Mouse (Mus musculus): ENCODE results near the gene Nptxr. TPM values are rescaled to one million over a fixed set of nuclear protein-coding genes. Genes with fewer than 3 reads are reported as not detected.

The Nptxr gene
- polyA plus RNA-seq, 1 experiment: 53.6 TPM

DNA sequence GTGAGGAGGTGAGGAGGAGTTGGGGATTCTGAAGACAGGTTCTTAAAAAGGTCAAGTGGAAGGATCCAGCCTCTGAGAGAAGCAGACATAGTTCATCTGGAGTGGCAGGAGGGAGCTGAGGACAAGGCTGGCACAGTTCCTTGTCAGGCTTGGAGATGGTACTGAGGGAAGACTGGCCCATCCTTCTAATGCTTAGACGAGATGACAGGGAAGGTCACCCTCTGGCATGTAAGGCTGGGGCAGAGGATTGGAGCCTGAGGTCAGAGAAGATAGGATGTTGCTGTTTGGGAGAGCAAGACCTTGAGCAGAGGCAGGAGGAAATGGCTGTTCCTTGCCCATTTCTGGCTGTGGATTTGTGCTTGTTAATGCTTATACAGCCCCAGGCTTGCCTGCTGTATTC, 19.5 kb downstream of the Nptxr start:
- TF ChIP-seq POLR2A (IDR thresholded peaks at IDR 0.05; ENCODE audit: borderline replicate concordance, extremely low read depth, insufficient read depth, insufficient read length, poor library complexity, severe bottlenecking) (no peak), CTCF (IDR thresholded peaks at IDR 0.05; ENCODE audit: borderline replicate concordance, extremely low read depth, insufficient read depth, insufficient read length) (no peak)
- no peak for DNase-seq (ENCODE audit: low read depth)

DNA sequence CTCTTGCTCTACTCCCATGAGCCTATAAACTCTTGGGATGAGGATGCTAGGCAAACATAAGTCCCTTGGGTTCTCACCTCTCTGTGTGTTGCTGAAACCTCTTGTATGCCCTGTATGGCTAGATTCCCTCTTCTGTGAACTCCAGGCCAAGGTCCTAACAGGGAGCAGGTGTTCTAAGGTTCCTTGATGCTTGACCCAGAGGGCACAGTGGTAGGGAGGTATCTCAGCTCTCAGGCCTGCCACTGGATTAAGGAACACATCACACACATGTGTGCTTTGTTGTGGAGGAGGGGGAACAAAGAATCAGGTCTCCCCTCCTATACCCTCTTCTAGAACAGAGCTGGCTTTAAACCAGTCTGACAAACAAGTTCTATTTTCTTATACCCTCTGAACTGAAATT, 26.8 kb downstream of the Nptxr start, which contains the start of gene Dnal4:
Gene Dnal4, minus strand, starts transcription at position 101 of the 400 bp plus-strand sequence.
- TF ChIP-seq POLR2A (IDR thresholded peaks at IDR 0.05; ENCODE audit: borderline replicate concordance, extremely low read depth, insufficient read depth, insufficient read length, poor library complexity, severe bottlenecking): no peak
- TF ChIP-seq CTCF (IDR thresholded peaks at IDR 0.05; ENCODE audit: borderline replicate concordance, extremely low read depth, insufficient read depth, insufficient read length): no peak
- no peak for DNase-seq (ENCODE audit: low read depth)

DNA sequence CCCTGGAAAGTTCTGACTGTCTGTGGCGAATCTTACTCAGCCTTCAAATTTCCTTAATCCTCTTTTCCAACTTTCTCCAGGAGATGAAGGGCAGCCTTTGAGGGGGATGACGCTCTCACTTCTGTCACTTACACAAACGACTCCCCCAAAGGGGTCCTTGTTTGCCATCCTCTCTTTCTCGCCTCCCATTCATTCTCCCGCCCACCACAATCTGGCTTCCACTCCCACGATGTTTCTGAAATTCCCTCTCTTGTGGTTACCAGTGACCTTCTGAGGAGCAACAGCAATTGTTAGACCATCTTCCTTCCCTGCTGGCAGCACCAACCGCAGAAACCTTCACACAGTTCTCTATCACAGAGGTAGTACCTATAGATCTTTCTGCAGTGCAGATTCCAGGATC, 28.9 kb downstream of the Nptxr start:
- no peak for DNase-seq (ENCODE audit: low read depth)
- TF ChIP-seq CTCF (IDR thresholded peaks at IDR 0.05; ENCODE audit: borderline replicate concordance, extremely low read depth, insufficient read depth, insufficient read length) (no peak), POLR2A (IDR thresholded peaks at IDR 0.05; ENCODE audit: borderline replicate concordance, extremely low read depth, insufficient read depth, insufficient read length, poor library complexity, severe bottlenecking) (no peak)

DNA sequence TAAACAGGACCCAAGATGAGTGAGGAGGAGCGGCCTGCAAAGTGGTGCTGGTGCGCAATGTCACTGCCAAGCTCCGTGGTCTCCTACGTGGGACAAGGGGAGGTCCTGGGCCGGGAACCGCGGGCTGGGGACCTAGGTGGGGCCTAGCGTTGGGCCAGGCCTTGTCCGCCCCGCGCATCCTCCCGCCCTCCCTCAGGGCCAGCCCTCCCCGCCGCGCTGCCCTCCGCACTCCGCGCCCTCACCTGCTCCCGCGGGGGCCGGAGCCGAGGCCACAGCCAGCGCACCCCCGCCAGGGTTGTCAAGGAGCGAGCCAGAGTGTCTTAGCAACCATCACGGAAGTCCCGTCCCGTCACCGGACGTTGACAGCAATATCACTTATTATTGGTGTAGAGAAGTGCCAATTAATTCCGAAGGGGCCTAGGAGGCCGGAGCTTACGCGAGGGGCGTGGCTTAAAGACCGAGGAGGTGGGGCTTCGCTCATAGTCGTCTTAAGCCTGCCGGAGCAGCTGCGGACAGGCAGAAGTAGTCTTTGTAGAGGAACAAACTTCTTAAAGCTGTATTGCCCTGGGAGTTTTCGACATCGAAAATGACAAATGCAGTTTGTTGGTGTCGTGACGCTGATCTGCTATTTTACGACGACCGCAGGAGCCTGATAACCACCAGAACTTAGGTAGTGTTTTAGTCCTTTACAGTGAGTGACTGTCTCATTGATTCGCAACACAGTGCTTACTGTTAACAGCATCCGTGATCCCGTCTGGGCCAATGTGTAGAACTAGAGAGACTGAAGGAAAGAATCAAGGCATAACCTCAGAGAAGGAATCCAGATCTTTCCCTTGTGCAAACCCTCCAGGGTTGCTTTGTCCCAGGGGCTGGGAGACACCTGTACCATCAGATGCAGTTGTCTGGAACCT, 30.2 kb downstream of the Nptxr start:
- TF ChIP-seq POLR2A (IDR thresholded peaks at IDR 0.05; ENCODE audit: borderline replicate concordance, extremely low read depth, insufficient read depth, insufficient read length, poor library complexity, severe bottlenecking): no peak; the same call in 1 of the 2 replicates
- no peak for TF ChIP-seq CTCF (IDR thresholded peaks at IDR 0.05; ENCODE audit: borderline replicate concordance, extremely low read depth, insufficient read depth, insufficient read length)
- DNase-seq (ENCODE audit: low read depth): peak; percentile 99

DNA sequence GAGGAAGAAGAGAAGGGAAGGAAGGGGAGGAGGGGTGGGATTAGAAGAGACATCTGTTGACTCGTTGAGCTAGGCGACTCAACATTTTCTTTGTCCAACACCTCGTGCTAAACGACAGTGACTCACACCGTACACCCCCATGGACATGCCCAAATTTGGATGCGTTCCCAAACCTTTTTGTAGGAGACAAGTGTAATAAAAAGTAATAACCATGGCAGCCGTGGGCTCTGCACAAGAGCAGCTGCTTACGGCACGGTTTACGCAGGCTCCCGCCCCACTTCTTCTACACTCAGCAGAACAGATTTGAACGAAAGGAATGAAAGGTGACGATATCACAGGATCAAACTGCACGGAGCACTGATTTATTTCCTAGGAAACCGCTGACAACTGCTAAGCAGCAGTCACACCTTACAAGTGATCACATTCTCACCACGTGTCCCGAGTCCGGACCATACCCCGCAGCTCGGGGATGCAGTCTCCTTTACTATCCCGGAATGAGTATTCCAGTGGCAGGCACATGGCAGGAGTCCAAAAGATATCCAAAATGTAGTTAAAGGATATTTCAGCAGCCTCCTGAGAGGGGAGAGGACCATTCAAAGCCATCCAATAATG, 33.8 kb downstream of the Nptxr start:
- TF ChIP-seq CTCF (IDR thresholded peaks at IDR 0.05; ENCODE audit: borderline replicate concordance, extremely low read depth, insufficient read depth, insufficient read length) (no peak), POLR2A (IDR thresholded peaks at IDR 0.05; ENCODE audit: borderline replicate concordance, extremely low read depth, insufficient read depth, insufficient read length, poor library complexity, severe bottlenecking) (no peak)
- peak; percentile 67 for DNase-seq (ENCODE audit: low read depth)

DNA sequence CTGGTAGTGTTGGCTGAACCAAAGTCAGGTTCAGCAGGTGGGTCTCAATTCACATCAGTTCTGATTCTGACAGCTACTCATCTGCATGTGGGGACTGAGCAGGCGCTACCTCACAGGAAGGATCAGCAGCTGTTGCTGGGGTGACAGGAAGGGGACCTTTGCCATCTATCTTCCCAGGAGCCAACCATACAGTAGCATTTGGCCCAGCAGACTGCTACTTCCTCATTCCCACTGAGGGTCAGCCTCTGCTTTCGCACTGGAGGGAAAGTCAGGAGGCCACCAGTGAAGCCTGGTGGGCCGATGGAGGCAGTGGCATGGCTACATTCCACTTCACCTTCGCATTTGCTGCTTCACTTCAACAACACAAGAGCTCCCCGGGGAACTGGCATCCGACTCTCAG, 36.3 kb downstream of the Nptxr start:
- no peak for DNase-seq (ENCODE audit: low read depth)
- TF ChIP-seq CTCF (IDR thresholded peaks at IDR 0.05; ENCODE audit: borderline replicate concordance, extremely low read depth, insufficient read depth, insufficient read length): no peak
- no peak for TF ChIP-seq POLR2A (IDR thresholded peaks at IDR 0.05; ENCODE audit: borderline replicate concordance, extremely low read depth, insufficient read depth, insufficient read length, poor library complexity, severe bottlenecking)

DNA sequence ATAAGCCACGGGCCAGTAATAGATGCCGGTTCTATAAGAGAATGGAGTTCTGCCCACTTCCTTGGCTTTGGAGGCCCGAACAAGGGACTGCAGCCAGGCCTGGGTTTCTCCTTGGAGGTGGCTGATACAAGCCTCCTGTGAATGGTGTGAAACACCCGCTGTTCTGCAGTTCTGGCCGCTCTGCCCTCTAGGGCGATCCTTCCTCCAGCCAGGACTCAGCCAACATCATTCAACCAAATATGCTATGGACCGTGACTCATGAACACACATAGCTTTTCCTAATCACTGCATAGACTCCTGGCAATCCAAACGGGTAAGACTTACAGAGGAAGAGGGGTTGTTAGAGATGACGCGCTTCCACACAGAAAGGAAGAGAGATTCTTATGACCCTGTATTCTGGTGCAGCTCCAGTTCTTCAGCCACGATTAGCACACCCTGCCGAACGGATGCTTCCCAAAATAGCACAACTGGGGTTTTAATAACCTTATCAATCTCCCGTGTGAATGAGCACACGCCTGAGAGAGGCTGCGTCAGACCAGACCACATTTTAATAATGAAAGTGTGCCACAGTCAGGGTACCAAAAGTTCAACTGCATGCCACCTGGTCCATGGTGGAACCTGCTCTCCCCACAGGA, 37.1 kb downstream of the Nptxr start:
- no peak for DNase-seq (ENCODE audit: low read depth)
- no peak for TF ChIP-seq CTCF (IDR thresholded peaks at IDR 0.05; ENCODE audit: borderline replicate concordance, extremely low read depth, insufficient read depth, insufficient read length)
- no peak for TF ChIP-seq POLR2A (IDR thresholded peaks at IDR 0.05; ENCODE audit: borderline replicate concordance, extremely low read depth, insufficient read depth, insufficient read length, poor library complexity, severe bottlenecking)

DNA sequence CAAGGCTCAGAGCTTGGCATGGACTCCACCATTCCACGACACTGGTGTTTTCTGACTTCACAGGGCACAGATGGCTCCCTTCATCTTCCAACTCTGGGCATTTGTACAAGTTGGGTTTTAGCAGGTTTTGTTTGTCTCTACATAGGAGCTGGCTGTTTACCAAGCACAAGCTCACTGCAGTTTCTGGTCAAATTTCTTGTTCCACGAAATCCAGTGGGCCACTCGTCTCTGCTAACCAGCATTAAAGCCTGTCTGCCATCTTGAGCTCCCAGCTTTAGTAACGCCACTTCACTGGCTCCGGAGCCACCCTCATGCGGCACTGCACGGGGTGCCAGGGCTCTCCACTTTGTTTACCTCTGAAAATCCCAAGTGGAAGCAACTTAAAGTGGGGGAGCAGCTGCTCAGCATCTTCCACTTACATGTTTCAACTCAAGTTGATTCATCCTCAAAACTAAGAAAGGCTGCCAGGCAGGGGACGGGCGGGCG, 37.9 kb downstream of the Nptxr start:
- no peak for TF ChIP-seq POLR2A (IDR thresholded peaks at IDR 0.05; ENCODE audit: borderline replicate concordance, extremely low read depth, insufficient read depth, insufficient read length, poor library complexity, severe bottlenecking)
- no peak for TF ChIP-seq CTCF (IDR thresholded peaks at IDR 0.05; ENCODE audit: borderline replicate concordance, extremely low read depth, insufficient read depth, insufficient read length)
- peak; percentile 72 for DNase-seq (ENCODE audit: low read depth)

DNA sequence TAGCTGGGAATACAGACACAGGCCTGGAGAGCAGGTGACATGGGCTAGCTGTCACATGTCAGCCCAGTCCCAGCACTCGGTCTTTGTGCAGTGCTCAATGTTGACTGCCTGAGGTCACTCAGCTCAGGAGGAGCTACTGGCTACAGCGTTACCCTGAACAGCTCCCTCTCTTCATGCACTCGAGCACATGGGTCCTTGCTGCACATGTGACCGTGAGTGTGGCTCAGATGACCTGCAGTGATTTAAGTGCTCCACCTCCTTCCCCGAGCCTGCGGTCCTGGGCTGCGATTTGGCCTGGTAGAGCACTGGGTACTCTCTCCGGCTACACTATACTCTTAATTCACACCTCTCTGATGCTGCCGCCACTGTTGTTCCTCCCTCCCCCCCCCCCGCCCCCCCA, 38.4 kb downstream of the Nptxr start:
- no peak for DNase-seq (ENCODE audit: low read depth)
- no peak for TF ChIP-seq CTCF (IDR thresholded peaks at IDR 0.05; ENCODE audit: borderline replicate concordance, extremely low read depth, insufficient read depth, insufficient read length)
- TF ChIP-seq POLR2A (IDR thresholded peaks at IDR 0.05; ENCODE audit: borderline replicate concordance, extremely low read depth, insufficient read depth, insufficient read length, poor library complexity, severe bottlenecking): no peak

DNA sequence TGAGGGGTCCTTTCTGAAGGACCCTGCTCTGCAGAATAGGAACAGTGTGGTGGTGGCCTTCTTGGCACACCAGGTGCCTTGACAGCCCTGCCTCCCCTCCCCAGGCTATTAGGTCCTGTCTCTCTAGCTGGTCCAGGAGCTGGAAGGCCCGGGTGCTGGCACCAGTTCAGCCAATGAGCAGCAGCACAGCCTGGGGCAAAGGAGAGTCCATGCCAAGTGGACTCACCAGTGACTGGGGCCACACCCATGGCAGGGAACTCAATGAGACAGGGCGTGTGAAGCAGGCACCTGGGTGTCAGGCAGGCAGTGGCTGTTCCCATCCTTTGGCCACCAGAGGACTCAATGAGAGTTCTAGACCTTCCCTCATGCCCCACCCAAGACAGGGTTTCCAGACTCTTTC, 39.2 kb downstream of the Nptxr start:
- DNase-seq (ENCODE audit: low read depth): no peak

More for the DNA sequence above, 39.2 kb downstream of the Nptxr start:
- TF ChIP-seq POLR2A (IDR thresholded peaks at IDR 0.05; ENCODE audit: borderline replicate concordance, extremely low read depth, insufficient read depth, insufficient read length, poor library complexity, severe bottlenecking) (no peak), CTCF (IDR thresholded peaks at IDR 0.05; ENCODE audit: borderline replicate concordance, extremely low read depth, insufficient read depth, insufficient read length) (no peak)
